Mouse (Mus musculus) E14TG2a.4 (cell line): Measurements from ENCODE around the gene Klhl20.

Source experiments
- CTCF ChIP-seq: conservative IDR thresholded peaks from 2 replicates; pipeline ENCODE4 v1.5.1; 2014; ENCODE audit warnings: low read length
- NANOG ChIP-seq: IDR thresholded peaks from 2 replicates; pipeline ENCODE4 v1.6.1; 2014; ENCODE audit warnings: borderline replicate concordance, low read length, mixed read lengths
- POU5F1 ChIP-seq: IDR thresholded peaks from 2 replicates; pipeline ENCODE4 v1.6.1; 2014; ENCODE audit warnings: low read length, borderline replicate concordance

DNA sequence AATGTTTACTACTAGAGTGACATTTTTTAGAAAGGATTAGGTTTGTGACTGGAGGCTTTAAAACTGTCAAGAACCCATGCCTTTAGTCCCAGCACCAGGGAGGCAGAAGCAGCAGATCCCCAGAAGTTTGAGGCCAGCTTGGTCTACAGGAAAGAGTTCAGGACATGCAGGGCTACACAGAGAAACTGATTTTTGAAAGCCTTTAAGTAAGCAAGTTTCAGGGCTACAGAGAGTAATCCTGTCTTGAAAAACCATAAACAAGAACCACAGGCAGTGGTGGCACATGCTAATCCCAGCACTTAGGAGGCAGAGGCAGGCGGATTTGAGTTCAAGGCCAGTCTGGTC, 90.9 kb downstream of the Klhl20 start:
- TF ChIP-seq CTCF (no peak), POU5F1 (no peak), NANOG (no peak)
